Mouse (Mus musculus): ENCODE measurements around the gene Nsmf.

GRCm38 (mm10) chr2:25055068-25055405, 882 bp downstream of the Nsmf start:
- no peak for TF ChIP-seq MAX (IDR thresholded peaks at IDR 0.05)
- TF ChIP-seq MYOG (IDR thresholded peaks at IDR 0.05; ENCODE audit: control insufficient read depth, extremely low read depth, insufficient read length) = no peak
- TF ChIP-seq CTCF (IDR thresholded peaks at IDR 0.05; ENCODE audit: control insufficient read depth, insufficient read depth, insufficient read length) = no peak

Data from C2C12 (cell line).